Mouse (Mus musculus): ENCODE measurements at regions not wholly inside any gene's neighbourhood (a gene's known extent, or its start where the extent isn't known, plus 50 kb on each side); places are given as distances from the start of the nearest gene placed in this dataset.

DNA sequence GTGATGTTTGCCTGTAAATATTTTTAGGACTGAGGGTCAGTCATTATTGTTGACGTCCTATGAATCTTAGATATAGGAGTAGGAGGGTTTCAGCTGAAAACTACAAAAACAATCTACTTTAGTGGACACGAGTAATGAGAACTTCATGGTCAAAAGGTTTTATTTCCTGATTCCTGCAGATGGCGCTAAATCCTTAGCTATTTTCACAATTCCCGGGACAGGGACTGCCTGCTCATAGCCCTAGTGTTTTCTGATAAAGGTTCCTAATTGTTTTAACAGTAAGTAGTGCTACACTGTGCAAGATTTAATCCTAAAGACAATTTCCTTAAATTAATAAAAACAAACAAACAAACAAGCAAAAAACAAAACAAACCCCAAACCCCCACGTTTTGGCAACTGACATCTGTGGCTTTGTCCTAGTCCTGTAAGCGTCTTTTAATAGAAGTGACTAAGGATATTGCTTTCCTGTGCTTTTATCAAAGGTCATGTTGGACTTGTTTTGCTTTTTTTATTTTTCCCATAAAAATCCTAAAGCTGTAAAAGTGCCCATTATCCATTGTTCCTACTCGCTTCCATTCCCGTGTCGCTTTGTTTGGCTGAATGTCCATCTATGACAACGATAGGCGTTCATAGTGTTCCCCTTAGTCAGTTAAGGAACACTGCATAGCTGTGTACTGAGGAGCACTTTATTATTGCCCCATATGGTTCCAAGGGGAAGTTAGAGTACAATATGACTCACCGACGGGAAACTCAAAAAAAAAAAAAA, 53.5 kb upstream of the Akr1e1 start:
- DNase-seq (ENCODE audit: low read depth in 1 of 2, low spot score in 2 of 2), result peak in 1 of 2 experiments; percentile 5
